Mouse (Mus musculus): ENCODE data around the gene Papolb. TPM values are rescaled to one million over a fixed set of nuclear protein-coding genes. Genes with fewer than 3 reads are reported as not detected.

Gene Papolb
- polyA plus RNA-seq (2015; fragmentation: Nextera tagmentation; extraction: Ambion mirVana): not detected in 2 replicates

GRCm38 (mm10) chr5:142529915-142530314 is at the start of gene Papolb:
TSS of gene Papolb (minus strand) at chr5:142530076.
- DNase-seq (no peak), ATAC-seq (no peak)
- H3K4me1 ChIP-seq (ENCODE audit: insufficient read depth): no peaks in the 10 kb centered on the region
- no peak within 1 kb of the TSS for H3K27ac ChIP-seq (ENCODE audit: low read depth)
- no peak within 1 kb of the TSS for H3K4me3 ChIP-seq (ENCODE audit: low read depth, low read length)
- H3K36me3 ChIP-seq (replicated peaks; ENCODE audit: insufficient read depth, low read length): no peaks in the 10 kb centered on the region
- no peak for TF ChIP-seq CTCF (IDR thresholded peaks at IDR 0.05; ENCODE audit: low read depth)
- TF ChIP-seq EP300 (IDR thresholded peaks at IDR 0.05; ENCODE audit: low read depth): no peak
- no peaks in the 10 kb centered on the region for H3K9me3 ChIP-seq (ENCODE audit: low read length)
- 46% methylated on average over 39 of the region's 41 CpGs for WGBS (ENCODE audit: insufficient replicate concordance)
- H3K27me3 ChIP-seq (ENCODE audit: insufficient read depth, low read length): peaks cover 15% of the 10 kb centered on the region
- H3K4me2 ChIP-seq (ENCODE audit: low read depth, low read length): no peak within 1 kb of the TSS
- no peak within 1 kb of the TSS for H3K9ac ChIP-seq (replicated peaks)

DNA sequence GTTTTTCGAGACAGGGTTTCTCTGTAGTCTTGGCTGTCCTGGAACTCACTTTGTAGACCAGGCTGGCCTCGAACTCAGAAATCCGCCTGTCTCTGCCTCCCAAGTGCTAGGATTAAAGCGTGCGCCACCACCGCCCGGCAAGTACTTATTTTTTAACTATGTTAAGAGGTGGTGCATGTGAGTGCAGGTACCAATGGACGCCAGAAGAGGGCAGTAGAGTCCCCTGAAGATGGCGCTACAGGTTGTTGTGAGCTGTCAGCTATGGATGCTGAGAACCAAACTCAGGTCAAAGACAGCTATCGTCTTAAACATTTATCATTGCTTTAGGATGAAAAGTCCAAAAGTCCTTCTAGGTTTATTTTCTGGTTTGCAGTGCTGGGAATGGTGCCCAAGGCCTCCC is 48.3 kb upstream of the Papolb start:
- Histone ChIP-seq H3K4me1 (ENCODE audit: insufficient read depth) (no peaks in the 10 kb centered on the region), H3K4me2 (ENCODE audit: low read depth, low read length) (no peak overlapping the region), H3K9me3 (ENCODE audit: low read length) (no peaks in the 10 kb centered on the region), H3K27ac (ENCODE audit: low read depth) (no peak overlapping the region), H3K36me3 (replicated peaks; ENCODE audit: insufficient read depth, low read length) (no peaks in the 10 kb centered on the region; the same call in 1 of the 2 replicates), H3K9ac (replicated peaks) (no peak overlapping the region), H3K27me3 (ENCODE audit: insufficient read depth, low read length) (no peaks in the 10 kb centered on the region), H3K4me3 (ENCODE audit: low read depth, low read length) (no peak overlapping the region)
- ATAC-seq: no peak
- no peak for DNase-seq
- WGBS (ENCODE audit: insufficient replicate concordance): 86% methylated on average over 10 of the region's 10 CpGs
- TF ChIP-seq EP300 (IDR thresholded peaks at IDR 0.05; ENCODE audit: low read depth) (no peak), CTCF (IDR thresholded peaks at IDR 0.05; ENCODE audit: low read depth) (0 out of 2 replicates have a peak, but pooled peaks have one; percentile 14)

GRCm38 (mm10) chr5:142576832-142577231 is 47.0 kb upstream of the Papolb start:
- Histone ChIP-seq H3K36me3 (replicated peaks; ENCODE audit: insufficient read depth, low read length) (no peaks in the 10 kb centered on the region; the same call in 1 of the 2 replicates), H3K4me2 (ENCODE audit: low read depth, low read length) (no peak overlapping the region), H3K4me3 (ENCODE audit: low read depth, low read length) (no peak overlapping the region), H3K9ac (replicated peaks) (no peak overlapping the region), H3K4me1 (ENCODE audit: insufficient read depth) (no peaks in the 10 kb centered on the region), H3K9me3 (ENCODE audit: low read length) (no peaks in the 10 kb centered on the region), H3K27ac (ENCODE audit: low read depth) (no peak overlapping the region), H3K27me3 (ENCODE audit: insufficient read depth, low read length) (no peaks in the 10 kb centered on the region)
- WGBS (ENCODE audit: insufficient replicate concordance): 65% methylated on average over 7 of the region's 7 CpGs
- no peak for ATAC-seq
- TF ChIP-seq CTCF (IDR thresholded peaks at IDR 0.05; ENCODE audit: low read depth) (no peak), EP300 (IDR thresholded peaks at IDR 0.05; ENCODE audit: low read depth) (no peak)
- DNase-seq: no peak

DNA sequence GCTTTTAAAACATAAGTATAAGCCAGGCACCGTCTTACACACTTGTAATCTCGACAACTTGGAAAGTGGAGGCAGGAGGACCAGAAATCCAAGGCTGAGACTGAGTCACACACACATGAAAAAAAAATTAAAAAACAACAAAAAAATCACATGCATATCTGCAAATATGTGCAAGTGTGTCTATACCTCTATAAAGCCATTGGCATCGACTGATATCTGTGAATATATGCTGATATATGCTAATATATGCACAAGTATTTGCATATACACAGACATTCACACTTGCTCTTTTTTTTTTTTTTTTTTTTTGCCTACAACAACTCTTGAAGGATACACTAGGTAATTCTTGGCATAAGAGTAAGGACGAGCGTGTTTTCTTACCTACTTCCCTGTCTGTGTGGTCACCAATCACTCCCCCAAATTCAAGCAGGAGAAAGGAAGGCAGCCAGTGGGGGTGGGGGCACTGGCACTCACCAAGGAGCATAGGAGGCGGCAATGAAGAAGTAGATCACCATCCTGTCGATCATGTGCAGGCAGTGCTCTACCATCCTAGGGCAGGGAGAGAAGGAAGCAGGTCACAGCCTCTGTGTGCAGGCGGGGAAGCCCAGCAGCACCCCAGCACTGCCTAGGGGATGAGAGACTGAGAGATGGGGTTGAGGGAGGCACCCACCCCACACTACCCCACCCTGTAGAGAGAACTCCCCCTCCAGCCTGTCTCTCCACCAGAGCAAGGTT is 44.6 kb upstream of the Papolb start:
- Histone ChIP-seq H3K36me3 (replicated peaks; ENCODE audit: insufficient read depth, low read length) (no peaks in the 10 kb centered on the region; the same call in 1 of the 2 replicates), H3K9me3 (ENCODE audit: low read length) (no peaks in the 10 kb centered on the region), H3K4me2 (ENCODE audit: low read depth, low read length) (no peak overlapping the region), H3K9ac (replicated peaks) (no peak overlapping the region), H3K4me3 (ENCODE audit: low read depth, low read length) (no peak overlapping the region), H3K27ac (ENCODE audit: low read depth) (no peak overlapping the region), H3K4me1 (ENCODE audit: insufficient read depth) (no peaks in the 10 kb centered on the region), H3K27me3 (ENCODE audit: insufficient read depth, low read length) (no peaks in the 10 kb centered on the region)
- DNase-seq: no peak
- no peak for TF ChIP-seq CTCF (IDR thresholded peaks at IDR 0.05; ENCODE audit: low read depth)
- TF ChIP-seq EP300 (IDR thresholded peaks at IDR 0.05; ENCODE audit: low read depth): no peak
- 74% methylated on average over 8 of the region's 8 CpGs for WGBS (ENCODE audit: insufficient replicate concordance)
- no peak for ATAC-seq

- no peaks in the 10 kb centered on the region for H3K4me1 ChIP-seq (ENCODE audit: insufficient read depth)
- 60% methylated on average over 1 of the region's 1 CpGs for WGBS (ENCODE audit: insufficient replicate concordance)
- no peak for ATAC-seq
- H3K4me3 ChIP-seq (ENCODE audit: low read depth, low read length): no peak overlapping the region
- no peak overlapping the region for H3K27ac ChIP-seq (ENCODE audit: low read depth)
- DNase-seq: no peak
- H3K4me2 ChIP-seq (ENCODE audit: low read depth, low read length): no peak overlapping the region
- H3K9ac ChIP-seq (replicated peaks): no peak overlapping the region
- H3K36me3 ChIP-seq (replicated peaks; ENCODE audit: insufficient read depth, low read length): peaks cover 9% of the 10 kb centered on the region; the same call in 1 of the 2 replicates
- TF ChIP-seq CTCF (IDR thresholded peaks at IDR 0.05; ENCODE audit: low read depth) (no peak), EP300 (IDR thresholded peaks at IDR 0.05; ENCODE audit: low read depth) (no peak)
- H3K27me3 ChIP-seq (ENCODE audit: insufficient read depth, low read length): no peaks in the 10 kb centered on the region
- no peaks in the 10 kb centered on the region for H3K9me3 ChIP-seq (ENCODE audit: low read length)
Observed at GRCm38 (mm10) chr5:142564606-142565005, 34.7 kb upstream of the Papolb start.

- Histone ChIP-seq H3K9ac (replicated peaks) (no peak overlapping the region), H3K27ac (ENCODE audit: low read depth) (no peak overlapping the region), H3K4me1 (ENCODE audit: insufficient read depth) (no peaks in the 10 kb centered on the region), H3K9me3 (ENCODE audit: low read length) (no peaks in the 10 kb centered on the region), H3K4me3 (ENCODE audit: low read depth, low read length) (no peak overlapping the region), H3K36me3 (replicated peaks; ENCODE audit: insufficient read depth, low read length) (0 out of 2 replicates have a peak, but pooled peaks cover 3% of the 10 kb centered on the region), H3K27me3 (ENCODE audit: insufficient read depth, low read length) (no peaks in the 10 kb centered on the region), H3K4me2 (ENCODE audit: low read depth, low read length) (no peak overlapping the region)
- TF ChIP-seq CTCF (IDR thresholded peaks at IDR 0.05; ENCODE audit: low read depth) (no peak), EP300 (IDR thresholded peaks at IDR 0.05; ENCODE audit: low read depth) (no peak)
- DNase-seq (no peak), ATAC-seq (no peak)
- WGBS (ENCODE audit: insufficient replicate concordance): 46% methylated on average over 7 of the region's 7 CpGs
Observed at GRCm38 (mm10) chr5:142560261-142560660, 30.4 kb upstream of the Papolb start.
